Mouse (Mus musculus): Measurements from ENCODE around the gene Col9a1. TPM values are rescaled to one million over a fixed set of nuclear protein-coding genes. Genes with fewer than 3 reads are reported as not detected.

Gene Col9a1
- polyA plus RNA-seq, 1 experiment from 2014 or later = 0.07 TPM

GRCm38 (mm10) chr1:24229552-24229951 lies 52.1 kb downstream of the Col9a1 start:
- ATAC-seq (ENCODE audit: low read depth) = no peak
- WGBS (ENCODE audit: insufficient replicate concordance) = 51% methylated on average over 1 of the region's 1 CpGs
- Histone ChIP-seq H3K27me3 (ENCODE audit: control insufficient read depth, insufficient read depth, low read depth, low read length) (no peaks in the 10 kb centered on the region), H3K4me2 (ENCODE audit: low read depth, low read length) (no peak overlapping the region), H3K27ac (ENCODE audit: low read length) (no peak overlapping the region), H3K36me3 (ENCODE audit: control insufficient read depth, insufficient read depth) (no peaks in the 10 kb centered on the region), H3K9me3 (replicated peaks; ENCODE audit: control insufficient read depth, low read length) (no peaks in the 10 kb centered on the region), H3K4me3 (ENCODE audit: low read depth, low read length) (no peak overlapping the region), H3K4me1 (ENCODE audit: control insufficient read depth, low read depth, low read length) (no peaks in the 10 kb centered on the region), H3K9ac (ENCODE audit: low read depth, low read length) (no peak overlapping the region)

- 32% methylated on average over 8 of the region's 8 CpGs for WGBS (ENCODE audit: insufficient replicate concordance)
- no peak overlapping the region for H3K9ac ChIP-seq (ENCODE audit: low read depth, low read length)
- no peaks in the 10 kb centered on the region for H3K27me3 ChIP-seq (ENCODE audit: control insufficient read depth, insufficient read depth, low read depth, low read length)
- H3K9me3 ChIP-seq (replicated peaks; ENCODE audit: control insufficient read depth, low read length) = no peaks in the 10 kb centered on the region
- no peak overlapping the region for H3K4me3 ChIP-seq (ENCODE audit: low read depth, low read length)
- H3K4me1 ChIP-seq (ENCODE audit: control insufficient read depth, low read depth, low read length) = no peaks in the 10 kb centered on the region
- no peak overlapping the region for H3K27ac ChIP-seq (ENCODE audit: low read length)
- no peak overlapping the region for H3K4me2 ChIP-seq (ENCODE audit: low read depth, low read length)
- H3K36me3 ChIP-seq (ENCODE audit: control insufficient read depth, insufficient read depth) = no peaks in the 10 kb centered on the region
- no peak for ATAC-seq (ENCODE audit: low read depth)
These were observed 53.0 kb downstream of the Col9a1 start for GRCm38 (mm10) chr1:24230428-24230827.

- no peak overlapping the region for H3K4me3 ChIP-seq (ENCODE audit: low read depth, low read length)
- no peaks in the 10 kb centered on the region for H3K9me3 ChIP-seq (replicated peaks; ENCODE audit: control insufficient read depth, low read length)
- H3K9ac ChIP-seq (ENCODE audit: low read depth, low read length) = no peak overlapping the region
- no peak overlapping the region for H3K27ac ChIP-seq (ENCODE audit: low read length)
- H3K4me1 ChIP-seq (ENCODE audit: control insufficient read depth, low read depth, low read length) = no peaks in the 10 kb centered on the region
- no peaks in the 10 kb centered on the region for H3K27me3 ChIP-seq (ENCODE audit: control insufficient read depth, insufficient read depth, low read depth, low read length)
- no peak overlapping the region for H3K4me2 ChIP-seq (ENCODE audit: low read depth, low read length)
- no peaks in the 10 kb centered on the region for H3K36me3 ChIP-seq (ENCODE audit: control insufficient read depth, insufficient read depth)
- ATAC-seq (ENCODE audit: low read depth) = no peak
- 60% methylated on average over 3 of the region's 3 CpGs for WGBS (ENCODE audit: insufficient replicate concordance)
These were observed 54.3 kb downstream of the Col9a1 start for GRCm38 (mm10) chr1:24231504-24232270.

- no peak for ATAC-seq (ENCODE audit: low read depth)
- H3K9ac ChIP-seq (ENCODE audit: low read depth, low read length) = no peak overlapping the region
- 35% methylated on average over 1 of the region's 1 CpGs for WGBS (ENCODE audit: insufficient replicate concordance)
- no peak overlapping the region for H3K4me3 ChIP-seq (ENCODE audit: low read depth, low read length)
- H3K27me3 ChIP-seq (ENCODE audit: control insufficient read depth, insufficient read depth, low read depth, low read length) = no peaks in the 10 kb centered on the region
- no peak overlapping the region for H3K27ac ChIP-seq (ENCODE audit: low read length)
- H3K9me3 ChIP-seq (replicated peaks; ENCODE audit: control insufficient read depth, low read length) = no peaks in the 10 kb centered on the region
- H3K4me1 ChIP-seq (ENCODE audit: control insufficient read depth, low read depth, low read length) = no peaks in the 10 kb centered on the region
- no peaks in the 10 kb centered on the region for H3K36me3 ChIP-seq (ENCODE audit: control insufficient read depth, insufficient read depth)
- H3K4me2 ChIP-seq (ENCODE audit: low read depth, low read length) = no peak overlapping the region
These were observed 58.9 kb downstream of the Col9a1 start for GRCm38 (mm10) chr1:24236330-24236729.

GRCm38 (mm10) chr1:24240039-24240691 lies 62.8 kb downstream of the Col9a1 start:
- H3K27ac ChIP-seq (ENCODE audit: low read length) = no peak overlapping the region
- H3K4me3 ChIP-seq (ENCODE audit: low read depth, low read length) = no peak overlapping the region
- no peak for ATAC-seq (ENCODE audit: low read depth)
- no peaks in the 10 kb centered on the region for H3K4me1 ChIP-seq (ENCODE audit: control insufficient read depth, low read depth, low read length)
- no peak overlapping the region for H3K4me2 ChIP-seq (ENCODE audit: low read depth, low read length)
- WGBS (ENCODE audit: insufficient replicate concordance) = 70% methylated on average over 8 of the region's 8 CpGs
- H3K36me3 ChIP-seq (ENCODE audit: control insufficient read depth, insufficient read depth) = no peaks in the 10 kb centered on the region
- no peak overlapping the region for H3K9ac ChIP-seq (ENCODE audit: low read depth, low read length)
- no peaks in the 10 kb centered on the region for H3K9me3 ChIP-seq (replicated peaks; ENCODE audit: control insufficient read depth, low read length)
- no peaks in the 10 kb centered on the region for H3K27me3 ChIP-seq (ENCODE audit: control insufficient read depth, insufficient read depth, low read depth, low read length)

- Histone ChIP-seq H3K4me3 (ENCODE audit: low read depth, low read length) (no peak overlapping the region), H3K4me1 (ENCODE audit: control insufficient read depth, low read depth, low read length) (no peaks in the 10 kb centered on the region), H3K9ac (ENCODE audit: low read depth, low read length) (no peak overlapping the region), H3K27me3 (ENCODE audit: control insufficient read depth, insufficient read depth, low read depth, low read length) (no peaks in the 10 kb centered on the region), H3K9me3 (replicated peaks; ENCODE audit: control insufficient read depth, low read length) (no peaks in the 10 kb centered on the region), H3K36me3 (ENCODE audit: control insufficient read depth, insufficient read depth) (no peaks in the 10 kb centered on the region), H3K27ac (ENCODE audit: low read length) (no peak overlapping the region), H3K4me2 (ENCODE audit: low read depth, low read length) (no peak overlapping the region)
- 71% methylated on average over 10 of the region's 10 CpGs for WGBS (ENCODE audit: insufficient replicate concordance)
- no peak for ATAC-seq (ENCODE audit: low read depth)
These were observed 67.5 kb downstream of the Col9a1 start for GRCm38 (mm10) chr1:24244931-24245330.

GRCm38 (mm10) chr1:24245700-24246375 lies 68.4 kb downstream of the Col9a1 start:
- Histone ChIP-seq H3K27me3 (ENCODE audit: control insufficient read depth, insufficient read depth, low read depth, low read length) (no peaks in the 10 kb centered on the region), H3K4me2 (ENCODE audit: low read depth, low read length) (no peak overlapping the region), H3K9me3 (replicated peaks; ENCODE audit: control insufficient read depth, low read length) (no peaks in the 10 kb centered on the region), H3K27ac (ENCODE audit: low read length) (no peak overlapping the region), H3K36me3 (ENCODE audit: control insufficient read depth, insufficient read depth) (no peaks in the 10 kb centered on the region), H3K4me3 (ENCODE audit: low read depth, low read length) (no peak overlapping the region), H3K4me1 (ENCODE audit: control insufficient read depth, low read depth, low read length) (no peaks in the 10 kb centered on the region), H3K9ac (ENCODE audit: low read depth, low read length) (no peak overlapping the region)
- ATAC-seq (ENCODE audit: low read depth) = no peak
- 58% methylated on average over 13 of the region's 13 CpGs for whole genome bisulfite sequencing (ENCODE audit: insufficient replicate concordance)

GRCm38 (mm10) chr1:24248294-24249104 lies 71.1 kb downstream of the Col9a1 start:
- no peaks in the 10 kb centered on the region for H3K36me3 ChIP-seq (ENCODE audit: control insufficient read depth, insufficient read depth)
- H3K27me3 ChIP-seq (ENCODE audit: control insufficient read depth, insufficient read depth, low read depth, low read length) = no peaks in the 10 kb centered on the region
- ATAC-seq (ENCODE audit: low read depth) = no peak
- H3K9me3 ChIP-seq (replicated peaks; ENCODE audit: control insufficient read depth, low read length) = no peaks in the 10 kb centered on the region
- 52% methylated on average over 10 of the region's 10 CpGs for WGBS (ENCODE audit: insufficient replicate concordance)
- H3K4me1 ChIP-seq (ENCODE audit: control insufficient read depth, low read depth, low read length) = no peaks in the 10 kb centered on the region
- no peak overlapping the region for H3K4me2 ChIP-seq (ENCODE audit: low read depth, low read length)
- no peak overlapping the region for H3K4me3 ChIP-seq (ENCODE audit: low read depth, low read length)
- H3K9ac ChIP-seq (ENCODE audit: low read depth, low read length) = no peak overlapping the region
- no peak overlapping the region for H3K27ac ChIP-seq (ENCODE audit: low read length)
